20 mouse cellular contexts compared by ENCODE assay signal in the genomic region with DNA sequence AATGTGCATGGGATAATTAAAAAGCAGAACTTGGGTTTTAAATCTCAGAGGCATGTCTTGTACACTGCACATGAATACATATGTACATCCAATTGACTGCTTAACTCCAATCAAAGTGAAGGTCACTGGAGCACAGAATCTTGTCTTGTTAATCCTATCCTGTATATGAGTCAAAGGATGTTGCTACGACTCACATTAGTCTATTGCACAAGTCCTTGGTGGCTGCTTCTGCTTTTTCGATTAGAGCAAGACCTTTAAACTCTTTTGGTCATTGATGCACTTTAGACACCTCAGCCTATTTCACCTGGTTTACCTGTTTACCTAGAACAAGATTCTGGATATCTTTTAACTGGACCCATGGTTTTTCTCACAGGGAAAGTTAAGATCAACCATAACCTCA.
DNase-seq lines count a peak whose midpoint lies in the region; ATAC-seq and TF ChIP-seq lines count a peak whose summit lies in the region.
"Had no signal": no experiment of that assay in that cellular context is flagged by ENCODE, and none has a peak within 500 bp of the region (broad histone marks: within the 10 kb centered on the region; RNA-seq: fewer than 3 reads in every experiment).

No protein-coding gene starts in this region.

- H3ac ChIP-seq in C2C12 (ENCODE audit: control insufficient read depth, insufficient read length, low read depth): no peak overlapping the region

- no peaks in the 10 kb centered on the region for H3K4me1 ChIP-seq in kidney, embryonic 15.5 days
- H3K4me1 ChIP-seq: forebrain, embryonic 15.5 days; heart, embryonic 15.5 days; hindbrain, embryonic 10.5 days had no signal

- no peaks in the 10 kb centered on the region for H3K36me3 ChIP-seq in C2C12 (ENCODE audit: control insufficient read depth, insufficient read depth)
- H3K36me3 ChIP-seq in kidney, embryonic 15.5 days: no peaks in the 10 kb centered on the region
- H3K36me3 ChIP-seq: forebrain, embryonic 15.5 days; heart, embryonic 15.5 days; hindbrain, embryonic 10.5 days had no signal

- no peak overlapping the region for H3K4me3 ChIP-seq in C2C12 (ENCODE audit: insufficient read depth, poor library complexity, severe bottlenecking)
- H3K4me3 ChIP-seq in kidney, embryonic 15.5 days (replicated peaks): no peak overlapping the region
- H3K4me3 ChIP-seq: forebrain, embryonic 15.5 days; heart, embryonic 15.5 days; hindbrain, embryonic 10.5 days had no signal

- no peaks in the 10 kb centered on the region for H3K79me3 ChIP-seq in C2C12 (ENCODE audit: low read depth)

- ATAC-seq in activated CD4-positive, CD25-positive, alpha-beta regulatory T cell, adult 4 months: peak; percentile 32
- peak; percentile 55; the same call in 1 of the 2 replicates for ATAC-seq in megakaryocyte progenitor cell, adult 5-6 weeks (replicated peaks; ENCODE audit: poor library complexity)
- no peak for ATAC-seq in kidney, embryonic 15.5 days (replicated peaks; ENCODE audit: low FRiP score)
- ATAC-seq: forebrain, embryonic 15.5 days; intestine, embryonic 16.5 days had no signal

- no peak overlapping the region for H3K27ac ChIP-seq in kidney, embryonic 15.5 days
- H3K27ac ChIP-seq: forebrain, embryonic 15.5 days; heart, embryonic 15.5 days; hindbrain, embryonic 10.5 days; hindbrain, embryonic 14.5 days had no signal

- H3K4me2 ChIP-seq in kidney, embryonic 15.5 days: no peak overlapping the region
- H3K4me2 ChIP-seq: forebrain, embryonic 15.5 days; heart, embryonic 11.5 days; heart, embryonic 15.5 days; hindbrain, embryonic 14.5 days had no signal

- H3K9ac ChIP-seq in kidney, embryonic 15.5 days: no peak overlapping the region
- H3K9ac ChIP-seq: forebrain, embryonic 15.5 days; heart, embryonic 15.5 days; hindbrain, embryonic 14.5 days had no signal

- DNase-seq in 3T3-L1 (ENCODE audit: low read depth, low spot score): peak; percentile 36
- DNase-seq in ovary, postnatal 36 days (ENCODE audit: low spot score): no peak
- no peak for DNase-seq in cerebellum, postnatal 25 days
- no peak for DNase-seq in urinary bladder, adult 2 months (ENCODE audit: low spot score)
- DNase-seq: adrenal gland, postnatal 10 days; B cell, adult 2 months; cerebellum, adult 11 months; cerebellum, adult 8-10 months; gastrocnemius, postnatal 36 days; heart, adult 18-20 months had no signal

- no peaks in the 10 kb centered on the region for H3K79me2 ChIP-seq in C2C12 (ENCODE audit: control insufficient read depth, insufficient read depth)

- 80% methylated on average over 2 of the region's 2 CpGs for WGBS in kidney, embryonic 15.5 days

- TF ChIP-seq CTCF in C2C12 (IDR thresholded peaks at IDR 0.05; ENCODE audit: control insufficient read depth, insufficient read depth, insufficient read length): no peak

- no peaks in the 10 kb centered on the region for H3K9me3 ChIP-seq in kidney, embryonic 15.5 days (replicated peaks)
- H3K9me3 ChIP-seq: forebrain, embryonic 15.5 days; heart, embryonic 15.5 days; hindbrain, embryonic 10.5 days had no signal

- no peaks in the 10 kb centered on the region for H3K27me3 ChIP-seq in C2C12 (ENCODE audit: control insufficient read depth, insufficient read depth, insufficient read length)
- H3K27me3 ChIP-seq in kidney, embryonic 15.5 days: no peaks in the 10 kb centered on the region
- H3K27me3 ChIP-seq: forebrain, embryonic 15.5 days; heart, embryonic 15.5 days had no signal

TF ChIP-seq in C2C12, 6 proteins besides CTCF, POLR2A, EP300 and RAD21:
- peak; percentile 84 for TF ChIP-seq CEBPB (IDR thresholded peaks at IDR 0.05; ENCODE audit: low read depth)
- TF ChIP-seq MAX (IDR thresholded peaks at IDR 0.05): no peak
- no peak for TF ChIP-seq MYOD1 (IDR thresholded peaks at IDR 0.05; ENCODE audit: control insufficient read depth, insufficient read length, low read depth)
- TF ChIP-seq USF1 (IDR thresholded peaks at IDR 0.05; ENCODE audit: low read depth): no peak
TF ChIP-seq in C2C12: peak in this region for 1.
